Mouse (Mus musculus) stomach, embryonic 15.5 days (tissue): ENCODE data around the gene Ptx3. TPM values are rescaled to one million over a fixed set of nuclear protein-coding genes. Genes with fewer than 3 reads are reported as not detected.

Source experiments
- ATAC-seq: fragments of 200-750 bp; cut with Nextera tagmentation; 2 replicates; pipeline ENCODE4 v1.8.0; 2017; ENCODE audit warnings: low read depth, moderate number of reproducible peaks, moderate TSS enrichment; ENCODE audit not compliant: insufficient read depth, low FRiP score
- H3K27ac ChIP-seq: fragments of 300-500 bp; sonication (generic); 2 replicates; pipeline ENCODE4 v1.5.1; 2015; ENCODE audit warnings: mild to moderate bottlenecking, inconsistent platforms
- H3K27me3 ChIP-seq: fragments of 300-500 bp; sonication (generic); replicated peaks from 2 replicates; pipeline ENCODE4 v1.6.1; 2015; ENCODE audit warnings: inconsistent platforms
- H3K36me3 ChIP-seq: fragments of 300-500 bp; sonication (generic); 2 replicates; pipeline ENCODE4 v1.6.1; 2015; ENCODE audit warnings: inconsistent platforms
- H3K4me1 ChIP-seq: fragments of 300-500 bp; sonication (generic); 2 replicates; pipeline ENCODE4 v1.6.1; 2015; ENCODE audit warnings: inconsistent platforms
- H3K4me2 ChIP-seq: fragments of 300-500 bp; sonication (generic); 2 replicates; pipeline ENCODE4 v1.6.1; 2015; ENCODE audit warnings: mild to moderate bottlenecking, inconsistent platforms
- H3K4me3 ChIP-seq: fragments of 300-500 bp; sonication (generic); replicated peaks from 2 replicates; pipeline ENCODE4 v1.5.1; 2015; ENCODE audit warnings: inconsistent platforms
- H3K9ac ChIP-seq: fragments of 300-500 bp; sonication (generic); 2 replicates; pipeline ENCODE4 v1.6.1; 2015; ENCODE audit warnings: inconsistent platforms
- H3K9me3 ChIP-seq: fragments of 300-500 bp; sonication (generic); 2 replicates; pipeline ENCODE4 v1.6.1; 2016; ENCODE audit warnings: inconsistent platforms
- WGBS: fragments of 180-500 bp; shearing (Covaris S2); methylation state at CpG from one replicate; pipeline ENCODE4 v1.1.7; 2015; 5-methylcytosine and 5-hydroxymethylcytosine counted together
- polyA plus RNA-seq: library from polyadenylated mRNA; unstranded; fragments of >200 nt; fragmentation: Nextera tagmentation; extraction: Ambion mirVana; gene quantifications from 2 replicates; pipeline ENCODE4 v1.2.1, GENCODE M21; 2015

The Ptx3 gene
- polyA plus RNA-seq, 1 experiment from 2014 or later, result 4.8 TPM

DNA sequence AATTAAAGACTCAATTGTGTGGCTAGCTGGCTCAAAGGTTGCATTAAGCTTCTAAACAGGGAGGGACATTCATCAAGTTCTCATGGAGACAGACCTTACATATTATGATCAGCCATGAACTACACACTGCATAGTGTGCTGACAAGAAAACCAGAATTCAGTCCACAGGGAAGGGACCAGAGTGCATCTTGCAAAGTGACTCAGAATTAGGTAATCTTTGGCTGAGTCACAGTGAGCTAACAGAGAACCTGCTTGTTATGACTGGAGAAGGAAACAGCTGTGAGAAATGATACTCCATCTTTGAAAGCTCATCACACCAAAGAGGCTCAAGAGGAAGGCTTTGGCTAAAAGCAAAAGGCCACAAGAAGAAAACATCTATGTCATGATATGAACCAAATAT lies 20.8 kb downstream of the Ptx3 start:
- H3K27me3 ChIP-seq, result no peaks in the 10 kb centered on the region
- H3K4me3 ChIP-seq, result no peak overlapping the region
- H3K36me3 ChIP-seq, result no peaks in the 10 kb centered on the region
- no peak for ATAC-seq
- H3K4me2 ChIP-seq, result no peak overlapping the region
- H3K4me1 ChIP-seq, result no peaks in the 10 kb centered on the region
- H3K9me3 ChIP-seq, result no peaks in the 10 kb centered on the region
- no peak overlapping the region for H3K27ac ChIP-seq
- no peak overlapping the region for H3K9ac ChIP-seq

DNA sequence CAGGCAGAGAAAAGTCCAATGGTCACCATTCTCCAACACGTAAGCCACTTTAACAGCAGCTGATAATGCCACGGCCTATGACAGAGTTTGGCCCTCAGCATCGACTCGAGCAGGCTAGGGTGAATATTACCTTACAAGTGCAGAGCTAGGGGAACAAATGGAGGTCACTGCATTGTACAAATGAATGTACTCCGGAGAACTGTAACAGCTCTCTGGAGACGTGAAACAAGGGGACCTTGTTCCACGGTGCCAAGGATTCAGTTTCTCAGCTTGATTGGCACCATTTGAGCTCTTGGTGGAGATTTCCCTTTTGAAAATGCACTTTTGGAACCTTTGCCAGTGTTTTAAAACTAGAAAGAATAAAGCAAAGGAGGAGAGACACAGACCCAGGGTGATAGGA lies 32.1 kb downstream of the Ptx3 start:
- H3K36me3 ChIP-seq, result no peaks in the 10 kb centered on the region
- no peak overlapping the region for H3K4me3 ChIP-seq
- H3K9me3 ChIP-seq, result no peaks in the 10 kb centered on the region
- ATAC-seq, result no peak
- no peak overlapping the region for H3K27ac ChIP-seq
- 82% methylated on average over 7 of the region's 7 CpGs for WGBS
- no peak overlapping the region for H3K9ac ChIP-seq
- no peaks in the 10 kb centered on the region for H3K27me3 ChIP-seq
- no peaks in the 10 kb centered on the region for H3K4me1 ChIP-seq
- H3K4me2 ChIP-seq, result no peak overlapping the region

DNA sequence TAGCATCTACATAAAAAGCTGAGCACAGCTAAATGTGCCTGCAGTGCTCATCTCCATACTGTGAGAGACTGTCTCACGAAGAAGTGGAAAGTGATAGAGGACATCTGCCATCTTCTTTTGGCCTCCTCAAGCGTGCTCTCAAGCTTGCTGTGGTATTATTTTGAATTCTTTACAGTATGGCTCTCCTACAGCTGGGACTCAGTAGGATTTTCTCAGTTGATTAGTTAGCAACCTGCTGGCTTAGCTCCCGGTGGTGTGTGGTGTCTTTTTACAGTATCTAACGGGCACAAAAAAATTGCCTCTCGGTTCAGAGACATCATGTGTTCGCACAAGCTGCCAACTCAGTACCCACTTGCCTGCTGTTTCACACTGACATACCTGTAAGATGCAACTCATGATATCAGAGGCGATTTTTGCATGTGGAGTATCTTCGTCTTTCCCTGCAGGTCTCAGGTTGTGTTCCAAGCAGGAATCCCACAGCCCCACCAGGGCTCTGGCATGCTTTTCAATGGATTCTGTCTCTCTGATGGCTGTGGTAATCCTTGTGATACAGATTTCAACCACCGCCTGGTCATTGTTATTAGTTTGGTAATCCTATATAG lies 34.9 kb downstream of the Ptx3 start:
- WGBS, result 78% methylated on average over 9 of the region's 9 CpGs
- Histone ChIP-seq H3K4me1 (no peaks in the 10 kb centered on the region), H3K27me3 (no peaks in the 10 kb centered on the region), H3K4me3 (no peak overlapping the region), H3K36me3 (no peaks in the 10 kb centered on the region), H3K9ac (no peak overlapping the region), H3K27ac (no peak overlapping the region), H3K4me2 (no peak overlapping the region), H3K9me3 (no peaks in the 10 kb centered on the region)
- no peak for ATAC-seq

DNA sequence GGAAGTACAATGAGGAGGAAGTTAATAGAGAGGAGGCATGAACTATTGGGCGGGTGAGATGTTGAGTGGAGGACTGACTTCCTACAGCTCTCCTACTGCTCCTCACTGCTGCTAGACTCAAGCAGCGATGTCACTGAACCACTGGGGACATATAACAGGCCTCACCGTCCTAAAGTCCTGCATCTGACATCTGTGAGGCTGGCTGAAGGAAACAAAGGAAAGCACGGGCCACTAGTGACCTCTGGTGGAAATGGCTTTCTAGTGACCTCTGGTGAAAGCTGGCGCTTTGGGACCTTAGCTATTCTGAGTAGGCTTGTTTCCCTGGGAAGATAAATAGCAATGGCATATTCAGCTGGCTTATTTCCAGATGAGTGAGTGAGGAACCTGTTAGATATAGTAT lies 42.6 kb downstream of the Ptx3 start:
- 36% methylated on average over 5 of the region's 5 CpGs for WGBS
- Histone ChIP-seq H3K4me1 (no peaks in the 10 kb centered on the region), H3K9me3 (no peaks in the 10 kb centered on the region), H3K36me3 (no peaks in the 10 kb centered on the region), H3K9ac (no peak overlapping the region), H3K27me3 (no peaks in the 10 kb centered on the region), H3K27ac (no peak overlapping the region), H3K4me3 (no peak overlapping the region), H3K4me2 (no peak overlapping the region)
- no peak for ATAC-seq

DNA sequence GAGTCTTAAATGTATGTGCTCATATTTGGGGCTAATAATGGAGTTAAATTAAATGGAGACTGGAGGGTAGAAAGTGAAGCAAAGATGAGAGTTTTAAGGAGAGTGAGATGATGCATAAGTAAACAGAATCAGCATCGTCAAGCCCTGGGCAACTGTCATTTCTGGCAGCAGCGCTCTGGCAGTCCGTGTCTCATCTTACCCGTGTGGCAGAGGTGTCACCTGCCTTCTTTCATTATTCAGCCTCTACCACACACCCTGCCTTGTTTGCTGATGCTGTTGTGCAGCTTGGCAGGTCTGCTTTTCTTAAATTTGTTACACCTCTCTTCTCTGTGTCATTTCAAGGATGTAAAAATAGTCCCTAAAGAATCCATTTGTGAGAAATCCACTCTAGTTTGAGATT lies 43.6 kb downstream of the Ptx3 start:
- Histone ChIP-seq H3K9ac (no peak overlapping the region), H3K4me3 (no peak overlapping the region), H3K4me2 (no peak overlapping the region), H3K27me3 (no peaks in the 10 kb centered on the region), H3K9me3 (no peaks in the 10 kb centered on the region), H3K4me1 (no peaks in the 10 kb centered on the region), H3K27ac (no peak overlapping the region), H3K36me3 (no peaks in the 10 kb centered on the region)
- 78% methylated on average over 4 of the region's 4 CpGs for WGBS
- ATAC-seq, result no peak

Other genes with a start within 250 kb of the Ptx3 start
- 0.40 and 0.45 TPM in 2 replicates for gene Veph1, start 76.9 kb downstream of the Ptx3 start, polyA plus RNA-seq